Comparison of ENCODE assay signal across 9 mouse cellular contexts in the genomic region with DNA sequence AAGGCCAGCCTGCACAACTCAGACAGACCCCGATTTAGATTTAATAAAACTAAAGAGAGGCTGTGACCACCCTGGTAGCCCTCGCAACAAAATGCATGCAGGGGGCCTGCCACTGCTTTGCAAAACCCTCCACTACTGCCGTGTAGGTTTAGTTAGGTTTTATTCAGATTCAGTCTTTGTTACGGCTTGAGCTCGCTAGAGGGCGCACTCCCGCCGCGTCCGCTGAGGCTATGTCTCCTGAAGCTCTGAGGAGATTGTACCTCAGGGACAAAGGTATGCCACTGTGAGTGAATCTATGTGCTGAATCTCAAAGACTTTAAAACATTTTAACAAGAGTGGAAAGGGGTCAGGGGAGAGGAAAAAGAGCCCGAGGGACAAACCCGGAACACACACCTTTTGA. TPM values are rescaled to one million over a fixed set of nuclear protein-coding genes. Genes with fewer than 3 reads are reported as not detected.
DNase-seq lines count a peak whose midpoint lies in the region; ATAC-seq and TF ChIP-seq lines count a peak whose summit lies in the region.
"Had no signal": no experiment of that assay in that cellular context is flagged by ENCODE, and none has a peak within 500 bp of the region (broad histone marks: within the 10 kb centered on the region; RNA-seq: fewer than 3 reads in every experiment).

No protein-coding gene starts in this region.

- H3K27ac ChIP-seq in heart, adult 2 months: no peak overlapping the region
- H3K27ac ChIP-seq: limb, embryonic 12.5 days had no signal

- 17% methylated on average over 12 of the region's 12 CpGs for WGBS in heart, adult 2 months

- H3K9ac ChIP-seq in heart, adult 2 months (ENCODE audit: low read depth, low read length): no peak overlapping the region
- H3K9ac ChIP-seq: limb, embryonic 12.5 days had no signal

- peak; percentile 73 for TF ChIP-seq CTCF in heart, adult 2 months (IDR thresholded peaks at IDR 0.05)

- H3K4me3 ChIP-seq in heart, adult 2 months: no peak overlapping the region
- H3K4me3 ChIP-seq: limb, embryonic 12.5 days had no signal

- no peaks in the 10 kb centered on the region for H3K27me3 ChIP-seq in heart, adult 2 months (ENCODE audit: control insufficient read depth, insufficient read depth, low read length)
- H3K27me3 ChIP-seq: limb, embryonic 12.5 days had no signal

- peak; percentile 9 to 32 for DNase-seq in heart, adult 2 months
- DNase-seq in heart, adult 11 months: no peak
- DNase-seq in CD4-positive helper T cell, adult 2 months (ENCODE audit: low read depth, low spot score): peak; percentile 5
- peak; percentile 35 for DNase-seq in brain, adult 2 months (ENCODE audit: low read depth, low spot score)
- peak; percentile 23 to 39 for DNase-seq in left cerebral cortex, postnatal 25 days (ENCODE audit: low spot score in 2 of 2)
- peak; percentile 23 for DNase-seq in naive thymus-derived CD4-positive, alpha-beta T cell, adult 2 months (ENCODE audit: low read depth)
- DNase-seq in thymus, postnatal 14 days: peak; percentile 18

- H3K79me2 ChIP-seq in heart, adult 2 months (replicated peaks; ENCODE audit: control insufficient read depth, insufficient read depth, low read length): no peaks in the 10 kb centered on the region

- no peaks in the 10 kb centered on the region for H3K4me1 ChIP-seq in heart, adult 2 months (ENCODE audit: control insufficient read depth, insufficient read depth, low read length)
- H3K4me1 ChIP-seq: limb, embryonic 12.5 days had no signal

- intact Hi-C loops in heart, adult 2 months (cut with DNase I): loop anchor here (10.0 kb wide), 1 partner anchor 91 kb away; no protein-coding TSS in a partner anchor
- intact Hi-C loops in left cerebral cortex, postnatal 25 days (cut with DNase I): loop anchor here (2.0 kb wide), 1 partner anchor 95 kb away; no protein-coding TSS in a partner anchor

- peak; percentile 72 for ATAC-seq in frontal cortex, adult (ENCODE audit: low TSS enrichment)

- TF ChIP-seq EP300 in heart, adult 2 months (IDR thresholded peaks at IDR 0.05; ENCODE audit: insufficient read depth, low read depth, low read length): no peak

- no peaks in the 10 kb centered on the region for H3K36me3 ChIP-seq in heart, adult 2 months (ENCODE audit: control insufficient read depth, insufficient read depth, low read length)
- H3K36me3 ChIP-seq: limb, embryonic 12.5 days had no signal

- no peak for TF ChIP-seq POLR2A in heart, adult 2 months (IDR thresholded peaks at IDR 0.05; ENCODE audit: insufficient read depth, low read depth, low read length)

RNA-seq across cellular contexts. Expression of a gene that starts 0.7 kb away (rescaled TPM):
- not detected for total RNA-seq in heart, adult 2 months (2021)
- polyA plus RNA-seq in heart, adult 2 months (2012; rRNA removed): not detected in 2 replicates
- not detected for total RNA-seq in left cerebral cortex, postnatal 25 days (2021)
- polyA plus RNA-seq: limb, embryonic 12.5 days had no signal

RNA-seq across cellular contexts. Expression of a gene that starts 18.0 kb away (rescaled TPM):
- total RNA-seq in heart, adult 2 months (2021): not detected
- not detected in 2 replicates for polyA plus RNA-seq in heart, adult 2 months (2012; rRNA removed)
- not detected for total RNA-seq in left cerebral cortex, postnatal 25 days (2021)
- polyA plus RNA-seq: limb, embryonic 12.5 days had no signal

RNA-seq across cellular contexts. Expression of a gene that starts 26.5 kb away (rescaled TPM):
- total RNA-seq in heart, adult 2 months (2021): not detected
- not detected in 2 replicates for polyA plus RNA-seq in heart, adult 2 months (2012; rRNA removed)
- total RNA-seq in left cerebral cortex, postnatal 25 days (2021): not detected
- polyA plus RNA-seq: limb, embryonic 12.5 days had no signal

RNA-seq across cellular contexts. Expression of a gene that starts 36.8 kb away (rescaled TPM):
- total RNA-seq in heart, adult 2 months (2021): not detected
- polyA plus RNA-seq in heart, adult 2 months (2012; rRNA removed): not detected in 2 replicates
- not detected for total RNA-seq in left cerebral cortex, postnatal 25 days (2021)
- polyA plus RNA-seq: limb, embryonic 12.5 days had no signal

RNA-seq across cellular contexts. Expression of a gene that starts 41.3 kb away (rescaled TPM):
- total RNA-seq in heart, adult 2 months (2021): not detected
- polyA plus RNA-seq in heart, adult 2 months (2012; rRNA removed): not detected in 2 replicates
- total RNA-seq in left cerebral cortex, postnatal 25 days (2021): not detected
- polyA plus RNA-seq: limb, embryonic 12.5 days had no signal
